Mouse (Mus musculus) splenic B cell, adult 2 months (primary cell): ENCODE measurements around the gene Zfp408.

ENCODE experiments used
- DNase-seq: peaks from one replicate; pipeline ENCODE4 v3.0.0-alpha.2; 2011; ENCODE audit warnings: low read depth, low spot score
- H3K27me3 ChIP-seq: 2 replicates; pipeline ENCODE4 v1.6.1; 2012; ENCODE audit warnings: mild to moderate bottlenecking, low read length, moderate library complexity, mixed read lengths; ENCODE audit not compliant: control insufficient read depth, poor library complexity, insufficient read depth, severe bottlenecking
- H3K36me3 ChIP-seq: 2 replicates; pipeline ENCODE4 v1.6.1; 2012; ENCODE audit warnings: mild to moderate bottlenecking, low read length, moderate library complexity, mixed read lengths; ENCODE audit not compliant: control insufficient read depth, poor library complexity, insufficient read depth, severe bottlenecking

Zfp408 gene

GRCm38 (mm10) chr2:91649553-91650359, at the start of gene Zfp408, which contains the start of gene Arhgap1:
Gene Zfp408 (minus strand): TSS chr2:91649791.
Gene Arhgap1 (plus strand): TSS chr2:91649860.
- H3K36me3 ChIP-seq: peaks cover 2% of the 10 kb centered on the region
- H3K27me3 ChIP-seq: no peaks in the 10 kb centered on the region
- DNase-seq: peak; percentile 98

DNA sequence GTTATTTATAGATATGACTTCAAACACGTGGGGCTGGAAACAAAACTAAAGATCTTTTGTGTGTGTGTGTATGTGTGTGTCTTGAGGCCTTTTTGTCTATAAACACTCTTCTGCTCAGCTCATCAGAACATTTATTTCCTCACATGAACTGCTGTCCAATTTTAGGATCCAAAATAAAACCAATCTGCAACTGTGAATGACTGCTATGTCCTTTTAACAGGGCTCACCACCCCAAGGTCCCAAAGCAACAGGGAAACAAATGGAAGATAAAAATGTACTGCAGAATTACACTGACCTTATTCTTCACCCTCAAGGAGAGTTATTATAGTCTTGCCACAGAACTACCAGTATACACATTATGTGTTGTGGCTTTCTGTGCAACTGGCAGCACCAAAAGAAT, 49.6 kb upstream of the Zfp408 start:
- DNase-seq: no peak
- no peaks in the 10 kb centered on the region for H3K27me3 ChIP-seq
- H3K36me3 ChIP-seq: peaks cover 4% of the 10 kb centered on the region; the same call in 1 of the 2 replicates

DNA sequence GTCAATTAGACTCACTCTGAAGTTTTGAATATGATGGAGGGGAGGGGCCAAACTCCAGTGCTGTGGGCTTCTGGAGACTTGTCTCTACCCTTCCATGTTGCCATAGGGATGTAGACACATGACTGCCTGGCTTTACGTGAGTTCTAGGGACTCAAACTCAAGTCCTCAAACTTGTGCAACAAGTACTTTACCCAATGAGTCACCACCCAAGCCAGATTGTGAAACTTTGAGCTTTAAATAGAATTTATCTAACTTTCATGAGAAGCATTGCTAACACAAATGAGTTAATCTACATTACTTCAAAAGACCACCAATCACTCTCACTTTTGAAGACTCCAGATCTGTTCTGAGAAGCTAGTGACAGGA, 46.6 kb upstream of the Zfp408 start:
- DNase-seq: no peak
- peaks cover 4% of the 10 kb centered on the region; the same call in 1 of the 2 replicates for H3K36me3 ChIP-seq
- no peaks in the 10 kb centered on the region for H3K27me3 ChIP-seq

DNA sequence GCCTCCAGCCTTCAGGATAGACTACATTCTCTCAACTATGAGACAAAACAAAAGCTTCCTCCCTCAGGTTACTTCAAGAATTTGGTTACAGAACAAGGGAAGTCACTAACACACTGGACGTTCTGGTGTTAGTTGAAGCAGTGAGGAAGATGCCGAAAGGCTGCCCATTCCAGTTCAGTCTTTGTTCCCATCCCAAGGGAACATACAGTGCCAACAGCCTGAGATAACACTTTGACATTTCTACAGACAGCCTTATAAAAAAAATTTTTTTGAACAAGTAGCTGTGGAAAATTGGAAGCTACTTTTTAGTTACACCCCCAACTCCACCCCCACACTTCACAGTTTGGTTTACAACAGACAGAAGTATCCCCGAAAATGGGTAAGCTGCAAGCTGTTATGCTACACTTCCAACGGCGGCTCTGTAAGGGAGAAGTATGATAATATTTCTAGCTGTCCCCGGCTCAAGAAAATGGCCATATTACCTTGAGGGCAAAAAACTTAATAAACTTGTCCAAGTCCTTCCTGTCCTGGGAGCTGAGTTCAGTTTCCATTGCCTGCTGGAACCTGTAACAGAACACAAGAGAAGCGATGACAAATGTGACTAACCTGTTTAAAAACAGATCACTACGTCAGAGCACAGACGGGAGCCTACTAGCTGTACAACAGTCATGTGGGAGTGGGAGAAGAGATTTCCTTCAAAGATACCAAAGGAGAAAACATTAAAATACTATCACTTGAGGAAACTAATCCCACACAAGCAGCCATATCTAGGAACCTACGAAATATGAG, 46.0 kb upstream of the Zfp408 start:
- Histone ChIP-seq H3K27me3 (no peaks in the 10 kb centered on the region), H3K36me3 (peaks cover 6% of the 10 kb centered on the region; the same call in 1 of the 2 replicates)
- no peak for DNase-seq

DNA sequence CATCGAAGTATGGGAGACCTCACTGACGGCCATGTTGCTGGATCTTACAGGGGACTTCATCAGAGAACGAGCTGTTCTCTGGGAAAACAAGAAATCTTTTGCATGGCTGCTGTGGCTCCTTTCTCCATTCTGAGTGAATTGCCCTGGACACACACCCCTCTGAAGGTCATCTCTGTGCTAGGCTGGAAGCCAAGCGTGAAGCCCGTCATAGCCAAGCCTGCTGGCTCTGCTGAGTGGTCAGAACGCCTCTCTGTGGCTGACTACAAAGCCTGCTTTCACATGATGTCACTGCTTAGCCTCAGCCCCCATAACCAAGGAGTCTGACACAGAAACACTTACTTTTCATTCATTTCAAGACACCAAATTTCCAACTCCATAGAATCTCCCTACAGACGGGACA, 39.9 kb upstream of the Zfp408 start:
- H3K27me3 ChIP-seq: no peaks in the 10 kb centered on the region
- no peak for DNase-seq
- peaks cover 7% of the 10 kb centered on the region for H3K36me3 ChIP-seq

GRCm38 (mm10) chr2:91683919-91684318, 34.3 kb upstream of the Zfp408 start:
- Histone ChIP-seq H3K36me3 (peaks cover 5% of the 10 kb centered on the region), H3K27me3 (no peaks in the 10 kb centered on the region)
- no peak for DNase-seq

DNA sequence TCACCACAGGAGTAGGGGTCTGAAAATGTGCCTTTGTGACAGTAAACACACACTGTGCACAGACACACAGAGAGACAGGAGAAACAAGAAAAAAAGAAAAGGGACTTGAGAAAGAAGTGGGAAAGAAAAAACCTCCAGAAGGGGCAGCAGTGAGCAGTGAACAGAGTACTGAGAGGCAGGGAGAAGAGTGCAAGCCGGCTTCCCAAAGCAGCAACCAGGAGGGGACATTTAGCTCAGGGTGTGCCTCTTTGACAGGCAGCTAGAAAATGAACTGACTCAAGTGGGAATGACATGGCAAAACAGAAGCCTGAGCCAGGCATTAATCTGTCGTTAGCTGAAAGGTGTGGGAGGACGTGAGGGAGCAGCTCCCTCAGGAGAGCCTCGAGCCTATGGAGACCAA, 33.3 kb upstream of the Zfp408 start:
- peak; percentile 33 for DNase-seq
- no peaks in the 10 kb centered on the region for H3K27me3 ChIP-seq
- H3K36me3 ChIP-seq: peaks cover 12% of the 10 kb centered on the region

GRCm38 (mm10) chr2:91676961-91677360, 27.4 kb upstream of the Zfp408 start:
- Histone ChIP-seq H3K36me3 (peaks cover 18% of the 10 kb centered on the region), H3K27me3 (no peaks in the 10 kb centered on the region)
- DNase-seq: no peak

DNA sequence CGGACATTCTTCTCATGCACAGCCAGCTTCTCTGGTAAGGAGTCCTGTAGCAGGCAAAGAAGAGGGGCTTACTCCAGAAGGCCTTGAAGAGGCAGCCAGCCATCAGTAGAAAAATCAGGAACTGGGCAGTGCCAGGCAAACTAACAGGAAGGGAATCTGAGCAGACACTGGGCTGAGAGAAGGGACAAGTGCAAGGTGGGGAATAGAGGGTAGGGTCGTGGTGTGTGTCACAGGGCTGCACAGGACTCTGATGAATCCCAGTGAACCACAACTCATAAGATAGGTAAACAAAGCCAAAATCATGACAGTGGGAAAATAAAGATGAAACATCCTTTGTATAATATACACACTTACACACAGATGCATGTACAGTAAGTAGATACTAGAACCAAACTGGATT, 26.8 kb upstream of the Zfp408 start:
- H3K27me3 ChIP-seq: no peaks in the 10 kb centered on the region
- DNase-seq: no peak
- peaks cover 17% of the 10 kb centered on the region for H3K36me3 ChIP-seq

- no peak for DNase-seq
- Histone ChIP-seq H3K27me3 (no peaks in the 10 kb centered on the region), H3K36me3 (peaks cover 17% of the 10 kb centered on the region)
These were observed 25.3 kb upstream of the Zfp408 start for GRCm38 (mm10) chr2:91674895-91675294.

- no peak for DNase-seq
- H3K27me3 ChIP-seq: no peaks in the 10 kb centered on the region
- H3K36me3 ChIP-seq: peaks cover 19% of the 10 kb centered on the region
These were observed 24.0 kb upstream of the Zfp408 start for GRCm38 (mm10) chr2:91673587-91673986.

DNA sequence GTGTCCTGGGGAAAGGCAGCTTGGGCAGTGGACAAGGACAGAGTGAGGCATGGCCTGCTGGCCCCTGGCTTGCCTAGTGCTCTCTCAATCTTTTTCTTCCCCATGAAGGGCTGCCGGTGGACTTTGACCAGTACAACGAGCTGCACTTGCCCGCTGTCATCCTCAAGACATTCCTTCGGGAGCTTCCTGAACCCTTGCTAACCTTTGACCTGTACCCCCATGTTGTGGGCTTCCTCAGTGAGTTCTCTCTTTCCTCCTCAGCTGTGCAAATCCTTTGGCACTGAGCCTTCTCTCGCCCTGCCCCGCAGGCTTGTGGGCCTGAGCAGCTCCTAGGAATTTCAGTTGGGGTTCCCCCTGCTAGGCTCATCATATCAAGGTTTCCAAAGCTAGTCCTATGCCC, 20.4 kb upstream of the Zfp408 start:
- DNase-seq: no peak
- no peaks in the 10 kb centered on the region for H3K27me3 ChIP-seq
- peaks cover 8% of the 10 kb centered on the region for H3K36me3 ChIP-seq

- DNase-seq: no peak
- no peaks in the 10 kb centered on the region for H3K27me3 ChIP-seq
- peaks cover 8% of the 10 kb centered on the region for H3K36me3 ChIP-seq
These were observed 19.7 kb upstream of the Zfp408 start for GRCm38 (mm10) chr2:91669326-91669725.

DNA sequence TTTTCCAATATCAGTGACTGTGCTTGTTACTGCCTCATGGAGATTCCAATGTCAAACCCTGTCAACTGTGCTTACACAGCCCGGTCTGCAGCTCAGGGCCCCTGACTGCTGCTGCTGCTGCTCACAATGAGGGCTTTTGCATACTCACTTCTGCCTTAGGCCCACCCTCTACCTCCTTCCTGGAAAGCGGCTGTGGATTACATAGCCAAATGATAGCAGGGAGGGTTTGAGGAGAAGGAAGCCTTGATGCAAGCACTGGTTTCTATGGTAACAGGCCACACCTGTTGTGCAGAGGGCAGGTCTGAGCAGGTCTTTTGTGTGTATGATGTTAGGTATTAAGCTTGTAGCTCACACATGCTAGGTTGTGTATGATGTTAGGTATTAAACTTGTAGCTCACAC, 18.2 kb upstream of the Zfp408 start:
- no peak for DNase-seq
- Histone ChIP-seq H3K27me3 (no peaks in the 10 kb centered on the region), H3K36me3 (peaks cover 6% of the 10 kb centered on the region)

DNA sequence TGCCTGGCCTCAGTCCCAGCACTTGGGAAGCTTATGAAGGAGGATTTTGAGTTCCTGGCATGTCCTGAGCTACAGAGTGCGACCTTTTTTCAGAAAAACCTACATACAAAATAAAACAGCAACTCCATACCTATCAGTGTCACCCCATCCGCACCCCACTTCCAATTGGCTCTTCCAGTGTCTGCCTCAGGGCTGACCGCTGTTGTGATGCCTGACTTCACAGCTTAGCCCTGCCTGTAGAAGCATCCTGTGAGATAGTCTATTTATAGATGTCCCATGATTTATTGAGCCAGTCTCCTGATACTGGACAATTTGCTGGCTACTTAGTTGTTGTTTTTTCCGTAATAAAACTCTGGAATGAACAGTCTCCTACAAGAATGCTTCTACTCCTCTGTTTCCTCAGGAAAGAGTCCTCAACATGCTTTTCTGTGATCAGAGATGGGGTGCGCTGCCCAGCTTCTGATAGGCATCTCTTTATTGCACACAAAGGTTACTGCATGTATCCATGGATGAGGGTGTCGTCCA, 16.9 kb upstream of the Zfp408 start:
- Histone ChIP-seq H3K27me3 (no peaks in the 10 kb centered on the region), H3K36me3 (peaks cover 8% of the 10 kb centered on the region)
- DNase-seq: no peak
